Mouse (Mus musculus): ENCODE data around the gene Hoxd8. TPM values are rescaled to one million over a fixed set of nuclear protein-coding genes. Genes with fewer than 3 reads are reported as not detected.

Hoxd8 gene
- total RNA-seq (2023): not detected

GRCm38 (mm10) chr2:74704393-74704998, at the start of gene Hoxd8:
Hoxd8 (plus strand) TSS chr2:74704615.

GRCm38 (mm10) chr2:74659507-74660005, 44.9 kb upstream of the Hoxd8 start, which contains the start of gene Evx2:
Evx2 (minus strand) TSS chr2:74659557.

GRCm38 (mm10) chr2:74667842-74668357, 36.5 kb upstream of the Hoxd8 start, which contains the start of gene Hoxd13:
Hoxd13 (plus strand) TSS chr2:74668310.

GRCm38 (mm10) chr2:74674881-74675665, 29.3 kb upstream of the Hoxd8 start, which contains the start of gene Hoxd12:
Hoxd12 (plus strand) TSS chr2:74675013.

GRCm38 (mm10) chr2:74678891-74679595, 25.4 kb upstream of the Hoxd8 start, which contains the start of gene Hoxd11:
Hoxd11 (plus strand) TSS chr2:74679557.

GRCm38 (mm10) chr2:74691022-74691951, 13.1 kb upstream of the Hoxd8 start, which contains the start of gene Hoxd10:
Hoxd10 (plus strand) TSS chr2:74691924.

GRCm38 (mm10) chr2:74697567-74698121, 6.8 kb upstream of the Hoxd8 start, which contains the start of gene Hoxd9:
Hoxd9 (plus strand) TSS chr2:74697727.

GRCm38 (mm10) chr2:74711721-74712621, 7.6 kb downstream of the Hoxd8 start, which contains the start of the genes Hoxd3 and Hoxd4:
Hoxd3 (plus strand) TSS chr2:74711927.
Hoxd4 (plus strand) TSS chr2:74711929.

GRCm38 (mm10) chr2:74726551-74726950, 22.1 kb downstream of the Hoxd8 start, which contains the start of gene Gm28230:
Gm28230 (plus strand) TSS chr2:74726728.

Other genes with a start within 250 kb of the Hoxd8 start
- gene Lnpk, start 125.2 kb upstream of the Hoxd8 start, total RNA-seq (2023): 35.0 TPM
- not detected for gene Evx2, start 45.1 kb upstream of the Hoxd8 start, total RNA-seq (2023)
- not detected for gene Hoxd13, start 36.3 kb upstream of the Hoxd8 start, total RNA-seq (2023)
- not detected for gene Hoxd12, start 29.6 kb upstream of the Hoxd8 start, total RNA-seq (2023)
- gene Hoxd11, start 25.1 kb upstream of the Hoxd8 start, total RNA-seq (2023): not detected
- not detected for gene Hoxd10, start 12.7 kb upstream of the Hoxd8 start, total RNA-seq (2023)
- not detected for gene Hoxd9, start 6.9 kb upstream of the Hoxd8 start, total RNA-seq (2023)
- not detected for gene Hoxd3, start 7.3 kb downstream of the Hoxd8 start, total RNA-seq (2023)
- not detected for gene Hoxd4, start 7.3 kb downstream of the Hoxd8 start, total RNA-seq (2023)
- not detected for gene Gm28230, start 22.1 kb downstream of the Hoxd8 start, total RNA-seq (2023)
- gene Hoxd1, start 58.4 kb downstream of the Hoxd8 start, total RNA-seq (2023): not detected
- gene Mtx2, start 121.2 kb downstream of the Hoxd8 start, total RNA-seq (2023): 18.6 TPM